Mouse (Mus musculus) stomach, postnatal 0 days (tissue): ENCODE results near the gene Mri1.

Source experiments
- CTCF ChIP-seq: IDR thresholded peaks from 2 replicates; pipeline ENCODE4 v1.5.1; 2016; ENCODE audit warnings: antibody characterized with exemption, low read depth, mild to moderate bottlenecking, moderate library complexity
- EP300 ChIP-seq: optimal IDR thresholded peaks from 2 replicates; pipeline ENCODE3; 2016; ENCODE audit warnings: antibody characterized with exemption

DNA sequence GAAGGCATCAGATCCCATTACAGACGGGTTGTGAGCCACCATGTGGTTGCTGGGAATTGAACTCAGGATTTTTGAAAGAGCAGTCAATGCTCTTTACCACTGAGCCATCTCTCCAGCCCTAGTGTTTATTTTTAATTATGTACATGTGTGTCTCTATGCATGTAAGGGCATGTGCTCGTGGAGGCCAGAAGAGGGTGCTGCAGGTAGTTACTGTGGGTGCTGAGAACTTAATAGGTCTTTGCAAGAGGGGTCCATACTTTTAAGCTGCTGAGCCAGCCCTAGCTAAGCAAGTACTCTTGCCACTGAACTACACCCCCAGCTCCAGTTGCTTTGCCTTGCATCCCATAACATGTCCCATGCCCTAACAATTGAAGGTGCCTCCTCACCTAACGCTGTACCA, 1.3 kb downstream of the Mri1 start:
- TF ChIP-seq CTCF (peak; percentile 45), EP300 (no peak)
